21 mouse cellular contexts compared by ENCODE assay signal in genomic region chr14:79244571-79244970, GRCm38 (mm10). TPM values are rescaled to one million over a fixed set of nuclear protein-coding genes. Genes with fewer than 3 reads are reported as not detected.
DNase-seq lines count a peak whose midpoint lies in the region; ATAC-seq and TF ChIP-seq lines count a peak whose summit lies in the region.
"Had no signal": no experiment of that assay in that cellular context is flagged by ENCODE, and none has a peak within 500 bp of the region (broad histone marks: within the 10 kb centered on the region; RNA-seq: fewer than 3 reads in every experiment).

No protein-coding gene starts in this region.

- no peak overlapping the region for H3K4me2 ChIP-seq in midbrain, embryonic 14.5 days (ENCODE audit: low read length)
- no peak overlapping the region for H3K4me2 ChIP-seq in forebrain, embryonic 15.5 days (replicated peaks)
- H3K4me2 ChIP-seq: neural tube, embryonic 15.5 days had no signal

- DNase-seq in cerebellum, postnatal 14 days: peak; percentile 85 to 90
- no peak for DNase-seq in cerebellum, adult 9-10 months
- DNase-seq in midbrain, embryonic 14.5 days: peak; percentile 63
- no peak for DNase-seq in midbrain, embryonic 10.5 days (ENCODE audit: low spot score)
- DNase-seq in brain, embryonic 14.5 days (ENCODE audit: low read depth): peak; percentile 78
- DNase-seq in frontal cortex, adult 2 months (ENCODE audit: extremely low spot score in 1 of 2, low spot score in 1 of 2): no peak
- DNase-seq in yolk sac, embryonic 10.5 days (ENCODE audit: low spot score): no peak
- DNase-seq: adrenal gland, postnatal 10 days; gastrocnemius, postnatal 14 days; kidney, adult 2 months; kidney, postnatal 14 days; layer of hippocampus, adult 9-11 months; lung, postnatal 10 days; retina, postnatal 1 day had no signal

- no peaks in the 10 kb centered on the region for H3K9me3 ChIP-seq in midbrain, embryonic 14.5 days (ENCODE audit: control insufficient read depth, low read length)
- peaks cover 5% of the 10 kb centered on the region; the same call in 1 of the 2 replicates for H3K9me3 ChIP-seq in midbrain, embryonic 10.5 days (replicated peaks)
- no peaks in the 10 kb centered on the region for H3K9me3 ChIP-seq in forebrain, embryonic 15.5 days
- H3K9me3 ChIP-seq: neural tube, embryonic 15.5 days had no signal

- no peak for ATAC-seq in midbrain, embryonic 14.5 days (ENCODE audit: low FRiP score, low TSS enrichment)
- peak; percentile 58 for ATAC-seq in forebrain, embryonic 15.5 days (replicated peaks)

- H3K9ac ChIP-seq in midbrain, embryonic 14.5 days (replicated peaks; ENCODE audit: low read length): no peak overlapping the region
- H3K9ac ChIP-seq in forebrain, embryonic 15.5 days (replicated peaks): no peak overlapping the region
- H3K9ac ChIP-seq: neural tube, embryonic 15.5 days had no signal

- TF ChIP-seq CTCF in brain, embryonic 14.5 days (IDR thresholded peaks at IDR 0.05; ENCODE audit: borderline replicate concordance, extremely low read depth, insufficient read depth, insufficient read length): no peak

- H3K27ac ChIP-seq in midbrain, embryonic 14.5 days (replicated peaks; ENCODE audit: low read depth, low read length): 0 out of 2 replicates have a peak overlapping the region, but pooled peaks have one; percentile 21
- no peak overlapping the region for H3K27ac ChIP-seq in midbrain, embryonic 10.5 days (replicated peaks)
- H3K27ac ChIP-seq in forebrain, embryonic 15.5 days (replicated peaks): peak overlapping the region; percentile 56; the same call in 1 of the 2 replicates
- H3K27ac ChIP-seq: neural tube, embryonic 15.5 days had no signal

- no peaks in the 10 kb centered on the region for H3K27me3 ChIP-seq in midbrain, embryonic 14.5 days (ENCODE audit: control insufficient read depth, insufficient read depth, low read length)
- H3K27me3 ChIP-seq in midbrain, embryonic 10.5 days (ENCODE audit: low read depth, poor library complexity, severe bottlenecking): no peaks in the 10 kb centered on the region
- no peaks in the 10 kb centered on the region for H3K27me3 ChIP-seq in forebrain, embryonic 15.5 days
- H3K27me3 ChIP-seq: megakaryocyte, embryonic 14.5 days; neural tube, embryonic 15.5 days had no signal

- H3K4me3 ChIP-seq in midbrain, embryonic 14.5 days (replicated peaks; ENCODE audit: low read depth, low read length): no peak overlapping the region
- no peak overlapping the region for H3K4me3 ChIP-seq in midbrain, embryonic 10.5 days
- H3K4me3 ChIP-seq in forebrain, embryonic 15.5 days: no peak overlapping the region
- H3K4me3 ChIP-seq: megakaryocyte, embryonic 14.5 days; myocyte; neural tube, embryonic 15.5 days had no signal

- 56% methylated on average over 3 of the region's 3 CpGs for WGBS in midbrain, embryonic 14.5 days
- WGBS in midbrain, embryonic 10.5 days: 56% methylated on average over 3 of the region's 3 CpGs
- WGBS in forebrain, embryonic 15.5 days: 56% methylated on average over 3 of the region's 3 CpGs

- H3K36me3 ChIP-seq in midbrain, embryonic 14.5 days (ENCODE audit: control insufficient read depth, insufficient read depth, low read length): no peaks in the 10 kb centered on the region
- H3K36me3 ChIP-seq in midbrain, embryonic 10.5 days: no peaks in the 10 kb centered on the region
- no peaks in the 10 kb centered on the region for H3K36me3 ChIP-seq in forebrain, embryonic 15.5 days
- H3K36me3 ChIP-seq: neural tube, embryonic 15.5 days had no signal

- TF ChIP-seq POLR2A in brain, embryonic 14.5 days (IDR thresholded peaks at IDR 0.05; ENCODE audit: borderline replicate concordance, extremely low read depth, insufficient read depth, insufficient read length, poor library complexity, severe bottlenecking): no peak

- H3K4me1 ChIP-seq in midbrain, embryonic 14.5 days (ENCODE audit: control insufficient read depth, insufficient read depth, low read length): no peaks in the 10 kb centered on the region
- H3K4me1 ChIP-seq in midbrain, embryonic 10.5 days: peaks cover 10% of the 10 kb centered on the region
- H3K4me1 ChIP-seq in forebrain, embryonic 15.5 days: peaks cover 8% of the 10 kb centered on the region
- H3K4me1 ChIP-seq: neural tube, embryonic 15.5 days had no signal

RNA-seq across cellular contexts. Expression of gene Zfp957, which starts 2.6 kb away (rescaled TPM):
- polyA plus RNA-seq in midbrain, embryonic 14.5 days (2014; fragmentation: Nextera tagmentation; extraction: Ambion mirVana): not detected in 2 replicates
- not detected in 2 replicates for polyA plus RNA-seq in midbrain, embryonic 10.5 days (2016; fragmentation: Nextera tagmentation; extraction: Ambion mirVana)
- polyA plus RNA-seq in brain, embryonic 14.5 days (2012; rRNA removed): not detected in 2 replicates
- polyA plus RNA-seq in forebrain, embryonic 15.5 days (2015; fragmentation: Nextera tagmentation; extraction: Ambion mirVana): not detected in 2 replicates
- not detected in 2 replicates for polyA plus RNA-seq in frontal cortex, adult 2 months (2012; rRNA removed)
- polyA plus RNA-seq: embryonic facial prominence, embryonic 14.5 days; kidney, adult 2 months; limb, embryonic 14.5 days; liver, embryonic 16.5 days; myocyte; neural tube, embryonic 15.5 days had no signal

RNA-seq across cellular contexts. Expression of gene Rgcc, which starts 56.9 kb away (rescaled TPM):
- polyA plus RNA-seq in midbrain, embryonic 14.5 days (2014; fragmentation: Nextera tagmentation; extraction: Ambion mirVana): 19.9 and 25.0 TPM in 2 replicates
- 16.1 and 18.7 TPM in 2 replicates for polyA plus RNA-seq in midbrain, embryonic 10.5 days (2016; fragmentation: Nextera tagmentation; extraction: Ambion mirVana)
- 29.0 and 71.3 TPM in 2 replicates for polyA plus RNA-seq in brain, embryonic 14.5 days (2012; rRNA removed)
- polyA plus RNA-seq in forebrain, embryonic 15.5 days (2015; fragmentation: Nextera tagmentation; extraction: Ambion mirVana): 67.3 and 68.3 TPM in 2 replicates
- 88.9 and 107 TPM in 2 replicates for polyA plus RNA-seq in frontal cortex, adult 2 months (2012; rRNA removed)

Comparison
In these comparisons a context has a peak if more than half of its experiments do, and no peak if none do; other contexts are left out.
1. DNase-seq: peak in cerebellum, postnatal 14 days (2 of 2), midbrain, embryonic 14.5 days (single experiment) and brain, embryonic 14.5 days (single experiment); none in cerebellum, adult 9-10 months (single experiment), midbrain, embryonic 10.5 days (single experiment), frontal cortex, adult 2 months (0 of 2) and yolk sac, embryonic 10.5 days (single experiment).